Mouse (Mus musculus): ENCODE data around the gene Mepe. TPM values are rescaled to one million over a fixed set of nuclear protein-coding genes. Genes with fewer than 3 reads are reported as not detected.
A peak's percentile ranks its signal among the peaks of the same experiment; 100 is the strongest.

Gene Mepe
- polyA plus RNA-seq, 1 experiment from 2014 or later, result not detected

GRCm38 (mm10) chr5:104335962-104336361, 10.8 kb downstream of the Mepe start:
- no peak overlapping the region for H3K9ac ChIP-seq (ENCODE audit: low read depth, low read length)
- H3K9me3 ChIP-seq (replicated peaks; ENCODE audit: low read length), result no peaks in the 10 kb centered on the region
- H3K4me2 ChIP-seq (ENCODE audit: low read length), result no peak overlapping the region
- H3K4me1 ChIP-seq (replicated peaks; ENCODE audit: insufficient read depth, low read length), result no peaks in the 10 kb centered on the region
- no peak overlapping the region for H3K27ac ChIP-seq
- H3K27me3 ChIP-seq (ENCODE audit: insufficient read depth, low read length), result no peaks in the 10 kb centered on the region
- no peaks in the 10 kb centered on the region for H3K36me3 ChIP-seq (ENCODE audit: insufficient read depth, low read length)
- no peak for DNase-seq (ENCODE audit: low spot score)
- no peak for ATAC-seq (replicated peaks; ENCODE audit: low FRiP score, low read depth)
- WGBS, result 77% methylated on average over 5 of the region's 5 CpGs
- H3K4me3 ChIP-seq (replicated peaks; ENCODE audit: low read depth, low read length), result no peak overlapping the region
- TF ChIP-seq CTCF (IDR thresholded peaks at IDR 0.05; ENCODE audit: low read depth), result no peak

GRCm38 (mm10) chr5:104337491-104337890, 12.4 kb downstream of the Mepe start:
- H3K4me2 ChIP-seq (ENCODE audit: low read length), result no peak overlapping the region
- H3K27ac ChIP-seq, result no peak overlapping the region
- TF ChIP-seq CTCF (IDR thresholded peaks at IDR 0.05; ENCODE audit: low read depth), result no peak
- H3K9me3 ChIP-seq (replicated peaks; ENCODE audit: low read length), result no peaks in the 10 kb centered on the region
- no peak for ATAC-seq (replicated peaks; ENCODE audit: low FRiP score, low read depth)
- H3K36me3 ChIP-seq (ENCODE audit: insufficient read depth, low read length), result no peaks in the 10 kb centered on the region
- H3K4me1 ChIP-seq (replicated peaks; ENCODE audit: insufficient read depth, low read length), result no peaks in the 10 kb centered on the region
- 84% methylated on average over 4 of the region's 4 CpGs for WGBS
- H3K27me3 ChIP-seq (ENCODE audit: insufficient read depth, low read length), result no peaks in the 10 kb centered on the region
- H3K4me3 ChIP-seq (replicated peaks; ENCODE audit: low read depth, low read length), result no peak overlapping the region
- H3K9ac ChIP-seq (ENCODE audit: low read depth, low read length), result no peak overlapping the region
- no peak for DNase-seq (ENCODE audit: low spot score)

GRCm38 (mm10) chr5:104339009-104339408, 13.9 kb downstream of the Mepe start:
- Histone ChIP-seq H3K9me3 (replicated peaks; ENCODE audit: low read length) (no peaks in the 10 kb centered on the region), H3K27ac (no peak overlapping the region), H3K4me1 (replicated peaks; ENCODE audit: insufficient read depth, low read length) (no peaks in the 10 kb centered on the region), H3K36me3 (ENCODE audit: insufficient read depth, low read length) (no peaks in the 10 kb centered on the region), H3K4me2 (ENCODE audit: low read length) (no peak overlapping the region), H3K9ac (ENCODE audit: low read depth, low read length) (no peak overlapping the region), H3K27me3 (ENCODE audit: insufficient read depth, low read length) (no peaks in the 10 kb centered on the region), H3K4me3 (replicated peaks; ENCODE audit: low read depth, low read length) (no peak overlapping the region)
- no peak for TF ChIP-seq CTCF (IDR thresholded peaks at IDR 0.05; ENCODE audit: low read depth)
- no peak for ATAC-seq (replicated peaks; ENCODE audit: low FRiP score, low read depth)
- 84% methylated on average over 5 of the region's 5 CpGs for WGBS
- DNase-seq (ENCODE audit: low spot score), result no peak

GRCm38 (mm10) chr5:104339706-104340512, 14.8 kb downstream of the Mepe start:
- no peaks in the 10 kb centered on the region for H3K36me3 ChIP-seq (ENCODE audit: insufficient read depth, low read length)
- H3K9ac ChIP-seq (ENCODE audit: low read depth, low read length), result no peak overlapping the region
- H3K9me3 ChIP-seq (replicated peaks; ENCODE audit: low read length), result no peaks in the 10 kb centered on the region
- 0 out of 2 replicates have a peak overlapping the region, but pooled peaks have one; percentile 6 for H3K4me2 ChIP-seq (ENCODE audit: low read length)
- no peaks in the 10 kb centered on the region for H3K4me1 ChIP-seq (replicated peaks; ENCODE audit: insufficient read depth, low read length)
- ATAC-seq (replicated peaks; ENCODE audit: low FRiP score, low read depth), result peak; percentile 54; the same call in 1 of the 2 replicates
- 19% methylated on average over 14 of the region's 14 CpGs for WGBS
- TF ChIP-seq CTCF (IDR thresholded peaks at IDR 0.05; ENCODE audit: low read depth), result peak; percentile 83
- no peak overlapping the region for H3K27ac ChIP-seq
- H3K4me3 ChIP-seq (replicated peaks; ENCODE audit: low read depth, low read length), result no peak overlapping the region
- H3K27me3 ChIP-seq (ENCODE audit: insufficient read depth, low read length), result no peaks in the 10 kb centered on the region
- peak; percentile 80 for DNase-seq (ENCODE audit: low spot score)

GRCm38 (mm10) chr5:104340513-104340829, 15.3 kb downstream of the Mepe start:
- Histone ChIP-seq H3K4me2 (ENCODE audit: low read length) (no peak overlapping the region), H3K9ac (ENCODE audit: low read depth, low read length) (no peak overlapping the region), H3K27me3 (ENCODE audit: insufficient read depth, low read length) (no peaks in the 10 kb centered on the region), H3K4me3 (replicated peaks; ENCODE audit: low read depth, low read length) (no peak overlapping the region), H3K4me1 (replicated peaks; ENCODE audit: insufficient read depth, low read length) (no peaks in the 10 kb centered on the region), H3K9me3 (replicated peaks; ENCODE audit: low read length) (no peaks in the 10 kb centered on the region), H3K27ac (no peak overlapping the region), H3K36me3 (ENCODE audit: insufficient read depth, low read length) (no peaks in the 10 kb centered on the region)
- ATAC-seq (replicated peaks; ENCODE audit: low FRiP score, low read depth) (no peak), DNase-seq (ENCODE audit: low spot score) (no peak)
- WGBS, result 90% methylated on average over 4 of the region's 4 CpGs
- no peak for TF ChIP-seq CTCF (IDR thresholded peaks at IDR 0.05; ENCODE audit: low read depth)

GRCm38 (mm10) chr5:104342881-104343280, 17.8 kb downstream of the Mepe start:
- no peak overlapping the region for H3K4me2 ChIP-seq (ENCODE audit: low read length)
- H3K4me3 ChIP-seq (replicated peaks; ENCODE audit: low read depth, low read length), result no peak overlapping the region
- H3K36me3 ChIP-seq (ENCODE audit: insufficient read depth, low read length), result no peaks in the 10 kb centered on the region
- no peak for ATAC-seq (replicated peaks; ENCODE audit: low FRiP score, low read depth)
- no peak for DNase-seq (ENCODE audit: low spot score)
- H3K9me3 ChIP-seq (replicated peaks; ENCODE audit: low read length), result no peaks in the 10 kb centered on the region
- no peak overlapping the region for H3K9ac ChIP-seq (ENCODE audit: low read depth, low read length)
- H3K4me1 ChIP-seq (replicated peaks; ENCODE audit: insufficient read depth, low read length), result no peaks in the 10 kb centered on the region
- peak; percentile 55 for TF ChIP-seq CTCF (IDR thresholded peaks at IDR 0.05; ENCODE audit: low read depth)
- no peaks in the 10 kb centered on the region for H3K27me3 ChIP-seq (ENCODE audit: insufficient read depth, low read length)
- WGBS, result 44% methylated on average over 6 of the region's 6 CpGs
- no peak overlapping the region for H3K27ac ChIP-seq

Measured in kidney, postnatal 0 days (tissue).